8 mouse cellular contexts compared by ENCODE assay signal in the genomic region with DNA sequence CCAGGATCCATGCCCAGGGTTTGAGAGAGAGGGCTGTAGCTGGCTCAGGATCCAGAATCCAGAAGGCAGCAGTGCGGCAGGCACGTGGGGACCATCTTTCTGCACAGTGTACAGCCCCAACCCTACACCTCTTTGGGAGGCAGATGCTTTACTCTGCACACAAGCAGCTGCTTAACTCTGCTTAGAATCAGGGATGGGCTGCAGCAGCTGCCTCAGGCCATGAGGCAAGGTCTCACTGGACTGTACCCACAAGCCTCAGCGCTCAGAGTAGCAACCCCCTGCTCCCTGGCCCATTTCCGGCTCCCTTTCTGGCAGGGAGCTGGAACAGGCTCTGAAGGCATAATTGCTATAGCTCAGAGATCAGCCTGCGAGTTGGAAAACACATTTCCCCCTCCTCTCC. TPM values are rescaled to one million over a fixed set of nuclear protein-coding genes. Genes with fewer than 3 reads are reported as not detected.
DNase-seq lines count a peak whose midpoint lies in the region; ATAC-seq and TF ChIP-seq lines count a peak whose summit lies in the region.
"Had no signal": no experiment of that assay in that cellular context is flagged by ENCODE, and none has a peak within 500 bp of the region (broad histone marks: within the 10 kb centered on the region; RNA-seq: fewer than 3 reads in every experiment).

No protein-coding gene starts in this region.

- WGBS in midbrain, embryonic 11.5 days, result 52% methylated on average over 5 of the region's 5 CpGs

- H3K4me3 ChIP-seq in E14TG2a.4 (replicated peaks; ENCODE audit: low read length), result peak overlapping the region; percentile 65
- H3K4me3 ChIP-seq in midbrain, embryonic 11.5 days (ENCODE audit: low read depth, low read length), result no peak overlapping the region

- DNase-seq in ES-CJ7 (ENCODE audit: low read depth, low spot score) (peak; percentile 42), adipocyte (ENCODE audit: low spot score) (no peak)
- DNase-seq in gastrocnemius, postnatal 25 days, result peak; percentile 37
- DNase-seq in midbrain, embryonic 11.5 days (ENCODE audit: low spot score, missing footprints), result no peak
- DNase-seq in spleen, adult 18-20 months, result no peak
- DNase-seq in spleen, postnatal 36 days (ENCODE audit: low spot score in 2 of 2), result no peak

- H3K4me2 ChIP-seq in midbrain, embryonic 11.5 days, result no peak overlapping the region

- peaks cover 15% of the 10 kb centered on the region for H3K27me3 ChIP-seq in E14TG2a.4 (ENCODE audit: insufficient read depth, low read length)
- no peaks in the 10 kb centered on the region for H3K27me3 ChIP-seq in midbrain, embryonic 11.5 days (ENCODE audit: control insufficient read depth, insufficient read depth, low read length)

- ATAC-seq in midbrain, embryonic 11.5 days (ENCODE audit: low FRiP score), result peak; percentile 44

- TF ChIP-seq CTCF in E14TG2a.4 (conservative IDR thresholded peaks at IDR 0.05; ENCODE audit: low read length), result no peak

- peaks cover 30% of the 10 kb centered on the region for H3K4me1 ChIP-seq in E14TG2a.4 (replicated peaks; ENCODE audit: low read depth, low read length)
- H3K4me1 ChIP-seq in midbrain, embryonic 11.5 days (ENCODE audit: control insufficient read depth, insufficient read depth, low read length), result peaks cover 3% of the 10 kb centered on the region; the same call in 1 of the 2 replicates

- no peaks in the 10 kb centered on the region for H3K36me3 ChIP-seq in E14TG2a.4 (ENCODE audit: insufficient read depth, low read length)
- H3K36me3 ChIP-seq in midbrain, embryonic 11.5 days (ENCODE audit: control insufficient read depth, insufficient read depth, low read length), result no peaks in the 10 kb centered on the region

- H3K27ac ChIP-seq in midbrain, embryonic 11.5 days (ENCODE audit: low read depth, low read length), result no peak overlapping the region
- H3K27ac ChIP-seq: liver, embryonic 14.5 days had no signal

- no peaks in the 10 kb centered on the region for H3K9me3 ChIP-seq in E14TG2a.4 (ENCODE audit: low read length)
- no peaks in the 10 kb centered on the region for H3K9me3 ChIP-seq in midbrain, embryonic 11.5 days (ENCODE audit: control insufficient read depth, low read length)

- peak overlapping the region; percentile 21; the same call in 1 of the 2 replicates for H3K9ac ChIP-seq in midbrain, embryonic 11.5 days (ENCODE audit: low read length)
- H3K9ac ChIP-seq: liver, embryonic 14.5 days had no signal

RNA-seq across cellular contexts. Expression of a gene that starts 45.3 kb away (rescaled TPM):
- total RNA-seq in gastrocnemius, postnatal 25 days (2021), result 1 to 10 TPM; 4.2 to 6.4 TPM
- polyA plus RNA-seq in midbrain, embryonic 11.5 days (2014; fragmentation: Nextera tagmentation; extraction: Ambion mirVana), result 53.1 and 57.7 TPM in 2 replicates

Comparison
In these comparisons a context has a peak if more than half of its experiments do, and no peak if none do; other contexts are left out.
1. DNase-seq: peak in ES-CJ7 (single experiment) and gastrocnemius, postnatal 25 days (single experiment); none in midbrain, embryonic 11.5 days (single experiment), adipocyte (single experiment), spleen, adult 18-20 months (0 of 2) and spleen, postnatal 36 days (0 of 2).